Comparison of ENCODE assay signal across 25 mouse cellular contexts in genomic region chr4:45909924-45910323, GRCm38 (mm10). TPM values are rescaled to one million over a fixed set of nuclear protein-coding genes. Genes with fewer than 3 reads are reported as not detected.
DNase-seq lines count a peak whose midpoint lies in the region; ATAC-seq and TF ChIP-seq lines count a peak whose summit lies in the region.
"Had no signal": no experiment of that assay in that cellular context is flagged by ENCODE, and none has a peak within 500 bp of the region (broad histone marks: within the 10 kb centered on the region; RNA-seq: fewer than 3 reads in every experiment).

No protein-coding gene starts in this region.

- 65% methylated on average over 4 of the region's 4 CpGs for WGBS in intestine, postnatal 0 days
- 63% methylated on average over 4 of the region's 4 CpGs for WGBS in intestine, embryonic 16.5 days
- 64% methylated on average over 4 of the region's 4 CpGs for WGBS in lung, embryonic 14.5 days

- ATAC-seq in intestine, postnatal 0 days, result no peak
- ATAC-seq in intestine, embryonic 16.5 days, result no peak
- no peak for ATAC-seq in lung, embryonic 14.5 days (ENCODE audit: insufficient read depth)
- ATAC-seq: forebrain, embryonic 14.5 days had no signal

- H3K4me2 ChIP-seq in intestine, postnatal 0 days (replicated peaks; ENCODE audit: low read depth), result peak overlapping the region; percentile 41; the same call in 1 of the 2 replicates
- H3K4me2 ChIP-seq in intestine, embryonic 16.5 days (ENCODE audit: low read depth, low read length), result no peak overlapping the region
- H3K4me2 ChIP-seq in lung, embryonic 14.5 days, result no peak overlapping the region
- H3K4me2 ChIP-seq: embryonic facial prominence, embryonic 15.5 days; hindbrain, embryonic 13.5 days had no signal

- H3K27ac ChIP-seq in intestine, postnatal 0 days (ENCODE audit: low read depth, low read length), result no peak overlapping the region
- H3K27ac ChIP-seq in intestine, embryonic 16.5 days (ENCODE audit: low read length), result no peak overlapping the region
- H3K27ac ChIP-seq in lung, embryonic 14.5 days (ENCODE audit: low read depth), result no peak overlapping the region
- H3K27ac ChIP-seq: embryonic facial prominence, embryonic 15.5 days; forebrain, embryonic 10.5 days; heart, embryonic 10.5 days; hindbrain, embryonic 13.5 days had no signal

- H3K36me3 ChIP-seq in intestine, postnatal 0 days (ENCODE audit: control insufficient read depth, insufficient read depth), result no peaks in the 10 kb centered on the region
- no peaks in the 10 kb centered on the region for H3K36me3 ChIP-seq in intestine, embryonic 16.5 days (ENCODE audit: control insufficient read depth, insufficient read depth, low read length)
- no peaks in the 10 kb centered on the region for H3K36me3 ChIP-seq in lung, embryonic 14.5 days (ENCODE audit: insufficient read depth)
- H3K36me3 ChIP-seq: embryonic facial prominence, embryonic 15.5 days; forebrain, embryonic 10.5 days; heart, embryonic 10.5 days; hindbrain, embryonic 13.5 days had no signal

- H3K27me3 ChIP-seq in intestine, postnatal 0 days (replicated peaks; ENCODE audit: control insufficient read depth, insufficient read depth, low read length), result no peaks in the 10 kb centered on the region
- no peaks in the 10 kb centered on the region for H3K27me3 ChIP-seq in intestine, embryonic 16.5 days (replicated peaks; ENCODE audit: control insufficient read depth, insufficient read depth, low read length)
- no peaks in the 10 kb centered on the region for H3K27me3 ChIP-seq in lung, embryonic 14.5 days (ENCODE audit: insufficient read depth, low read length)
- H3K27me3 ChIP-seq: embryonic facial prominence, embryonic 15.5 days; hindbrain, embryonic 13.5 days had no signal

- H3K4me1 ChIP-seq in intestine, postnatal 0 days (replicated peaks; ENCODE audit: control insufficient read depth, insufficient read depth, low read length), result no peaks in the 10 kb centered on the region
- H3K4me1 ChIP-seq in intestine, embryonic 16.5 days (ENCODE audit: control insufficient read depth, insufficient read depth, low read length), result no peaks in the 10 kb centered on the region
- H3K4me1 ChIP-seq in lung, embryonic 14.5 days (ENCODE audit: insufficient read depth), result no peaks in the 10 kb centered on the region
- H3K4me1 ChIP-seq: embryonic facial prominence, embryonic 15.5 days; forebrain, embryonic 10.5 days; hindbrain, embryonic 13.5 days had no signal

- peak; percentile 53 for TF ChIP-seq CTCF in intestine, postnatal 0 days (IDR thresholded peaks at IDR 0.05; ENCODE audit: low read depth)
- peak; percentile 25; the same call in 1 of the 2 replicates for TF ChIP-seq CTCF in lung, embryonic 14.5 days (IDR thresholded peaks at IDR 0.05; ENCODE audit: low read depth)

- H3K4me3 ChIP-seq in intestine, postnatal 0 days (ENCODE audit: low read depth, low read length), result no peak overlapping the region
- H3K4me3 ChIP-seq in intestine, embryonic 16.5 days (ENCODE audit: low read length), result no peak overlapping the region
- no peak overlapping the region for H3K4me3 ChIP-seq in lung, embryonic 14.5 days (ENCODE audit: low read depth, low read length)
- H3K4me3 ChIP-seq: embryonic facial prominence, embryonic 15.5 days; erythroblast, embryonic 14.5 days; forebrain, embryonic 10.5 days; heart, embryonic 10.5 days; hindbrain, embryonic 13.5 days had no signal

- DNase-seq in lung, embryonic 14.5 days, result no peak
- no peak for DNase-seq in lung, postnatal 4 days
- peak; percentile 18 for DNase-seq in ZHBTc4 (ENCODE audit: low read depth, low spot score)
- DNase-seq in left cerebral cortex, adult 8-10 months (ENCODE audit: low spot score in 2 of 2), result no peak
- DNase-seq in adrenal gland, postnatal 25 days, result no peak
- DNase-seq: adrenal gland, postnatal 10 days; cerebellum, adult 11-12 months; cerebellum, adult 9-10 months; cerebellum, postnatal 36 days; embryo, embryonic 11 days; gastrocnemius, postnatal 36 days; heart, adult 18-20 months; heart, postnatal 10 days; heart, postnatal 4 days had no signal

- H3K9ac ChIP-seq in intestine, postnatal 0 days (ENCODE audit: low read depth, low read length), result no peak overlapping the region
- H3K9ac ChIP-seq in intestine, embryonic 16.5 days (ENCODE audit: low read depth, low read length), result no peak overlapping the region
- H3K9ac ChIP-seq in lung, embryonic 14.5 days, result no peak overlapping the region
- H3K9ac ChIP-seq: embryonic facial prominence, embryonic 15.5 days; hindbrain, embryonic 13.5 days had no signal

- H3K9me3 ChIP-seq in intestine, postnatal 0 days (ENCODE audit: control insufficient read depth), result no peaks in the 10 kb centered on the region
- no peaks in the 10 kb centered on the region for H3K9me3 ChIP-seq in intestine, embryonic 16.5 days (ENCODE audit: control insufficient read depth, low read length)
- H3K9me3 ChIP-seq in lung, embryonic 14.5 days (ENCODE audit: low read depth, low read length), result no peaks in the 10 kb centered on the region
- H3K9me3 ChIP-seq: embryonic facial prominence, embryonic 15.5 days; forebrain, embryonic 10.5 days; heart, embryonic 10.5 days; hindbrain, embryonic 13.5 days had no signal

RNA-seq across cellular contexts. Expression of gene Ccdc180, which starts 19.8 kb away (rescaled TPM):
- polyA plus RNA-seq in intestine, postnatal 0 days (2015; fragmentation: Nextera tagmentation; extraction: Ambion mirVana), result 0.14 TPM in 2 replicates
- polyA plus RNA-seq in intestine, embryonic 16.5 days (2015; fragmentation: Nextera tagmentation; extraction: Ambion mirVana), result 0.15 and 0.16 TPM in 2 replicates
- 0.13 and 0.30 TPM in 2 replicates for polyA plus RNA-seq in lung, embryonic 14.5 days (2014; fragmentation: Nextera tagmentation; extraction: Ambion mirVana)
- total RNA-seq in left cerebral cortex, adult 8-10 months (2022), result under 1 TPM; 0.21 to 0.44 (median 0.36) TPM
- 0.18 and 0.38 TPM in 2 replicates for total RNA-seq in adrenal gland, postnatal 25 days (2021)
- total RNA-seq: ES-E14; gastrocnemius, adult 8-10 months; gastrocnemius, postnatal 36 days; heart, postnatal 10 days had no signal
- polyA plus RNA-seq: embryonic facial prominence, embryonic 11.5 days; erythroblast, embryonic 14.5 days had no signal

RNA-seq across cellular contexts. Expression of gene Tdrd7, which starts 55.2 kb away (rescaled TPM):
- polyA plus RNA-seq in intestine, postnatal 0 days (2015; fragmentation: Nextera tagmentation; extraction: Ambion mirVana), result 43.3 and 47.8 TPM in 2 replicates
- polyA plus RNA-seq in intestine, embryonic 16.5 days (2015; fragmentation: Nextera tagmentation; extraction: Ambion mirVana), result 31.5 and 36.6 TPM in 2 replicates
- 15.8 and 17.0 TPM in 2 replicates for polyA plus RNA-seq in lung, embryonic 14.5 days (2014; fragmentation: Nextera tagmentation; extraction: Ambion mirVana)
- 10 to 100 TPM; 29.8 to 38.7 (median 33.5) TPM for total RNA-seq in left cerebral cortex, adult 8-10 months (2022)
- 24.9 and 31.2 TPM in 2 replicates for total RNA-seq in adrenal gland, postnatal 25 days (2021)
- polyA plus RNA-seq: erythroblast, embryonic 14.5 days had no signal
